Comparison of ENCODE assay signal across 19 mouse cellular contexts in the genomic region with DNA sequence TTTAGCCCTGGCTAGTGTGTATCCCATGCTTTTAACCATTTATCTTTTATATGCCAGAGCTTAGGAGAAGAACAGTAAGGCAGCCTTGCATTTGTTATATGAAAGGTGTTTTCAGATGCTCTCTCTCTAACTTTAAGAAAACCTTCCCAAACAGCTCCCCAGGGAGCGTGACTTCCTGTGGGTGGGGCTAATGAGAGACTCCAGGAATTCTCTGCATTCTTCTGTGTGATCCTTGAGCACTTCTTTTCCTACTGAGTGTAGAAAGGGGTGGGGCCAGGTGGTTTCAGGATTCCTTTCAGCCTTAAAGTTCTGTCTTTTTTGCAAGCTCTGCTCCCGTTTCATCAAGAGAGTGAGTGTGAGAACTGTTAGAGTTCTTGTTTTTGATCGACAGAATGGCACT. TPM values are rescaled to one million over a fixed set of nuclear protein-coding genes. Genes with fewer than 3 reads are reported as not detected.
DNase-seq lines count a peak whose midpoint lies in the region; ATAC-seq and TF ChIP-seq lines count a peak whose summit lies in the region.
"Had no signal": no experiment of that assay in that cellular context is flagged by ENCODE, and none has a peak within 500 bp of the region (broad histone marks: within the 10 kb centered on the region; RNA-seq: fewer than 3 reads in every experiment).

No protein-coding gene starts in this region.

- H3K9ac ChIP-seq in intestine, postnatal 0 days (ENCODE audit: low read depth, low read length), result no peak overlapping the region
- H3K9ac ChIP-seq in intestine, embryonic 15.5 days, result no peak overlapping the region
- no peak overlapping the region for H3K9ac ChIP-seq in lung, embryonic 15.5 days
- no peak overlapping the region for H3K9ac ChIP-seq in embryonic facial prominence, embryonic 14.5 days (ENCODE audit: low read depth, low read length)
- H3K9ac ChIP-seq: forebrain, embryonic 13.5 days; hindbrain, embryonic 12.5 days; midbrain, embryonic 15.5 days had no signal

- DNase-seq in lung, postnatal 36 days, result no peak
- peak; percentile 91 for DNase-seq in ES-CJ7 (ENCODE audit: low read depth, low spot score)
- peak; percentile 35 for DNase-seq in embryonic facial prominence, embryonic 14.5 days (ENCODE audit: low spot score)
- DNase-seq in midbrain, embryonic 10.5 days (ENCODE audit: low spot score), result no peak
- DNase-seq in urinary bladder, postnatal 10 days (ENCODE audit: low spot score), result no peak
- DNase-seq: cerebellum, adult 11-12 months; cerebellum, postnatal 36 days; heart, adult 11 months; right cerebral cortex, postnatal 25 days had no signal

- H3K4me3 ChIP-seq in intestine, postnatal 0 days (ENCODE audit: low read depth, low read length), result no peak overlapping the region
- no peak overlapping the region for H3K4me3 ChIP-seq in intestine, embryonic 15.5 days (replicated peaks)
- H3K4me3 ChIP-seq in lung, embryonic 15.5 days, result no peak overlapping the region
- no peak overlapping the region for H3K4me3 ChIP-seq in embryonic facial prominence, embryonic 14.5 days (ENCODE audit: low read depth, low read length)
- no peak overlapping the region for H3K4me3 ChIP-seq in midbrain, embryonic 10.5 days
- H3K4me3 ChIP-seq: forebrain, embryonic 13.5 days; hindbrain, embryonic 12.5 days; midbrain, embryonic 15.5 days had no signal

- H3K36me3 ChIP-seq in intestine, postnatal 0 days (ENCODE audit: control insufficient read depth, insufficient read depth), result no peaks in the 10 kb centered on the region
- H3K36me3 ChIP-seq in intestine, embryonic 15.5 days, result peaks cover 3% of the 10 kb centered on the region; the same call in 1 of the 2 replicates
- H3K36me3 ChIP-seq in lung, embryonic 15.5 days, result peaks cover 6% of the 10 kb centered on the region
- 0 out of 2 replicates have a peak, but pooled peaks cover 5% of the 10 kb centered on the region for H3K36me3 ChIP-seq in embryonic facial prominence, embryonic 14.5 days (ENCODE audit: control insufficient read depth, insufficient read depth, low read length)
- H3K36me3 ChIP-seq in midbrain, embryonic 10.5 days, result no peaks in the 10 kb centered on the region
- H3K36me3 ChIP-seq: hindbrain, embryonic 12.5 days; midbrain, embryonic 15.5 days had no signal

- ATAC-seq in intestine, postnatal 0 days, result no peak
- no peak for ATAC-seq in intestine, embryonic 15.5 days
- ATAC-seq in lung, embryonic 15.5 days (ENCODE audit: borderline replicate concordance, extremely low read depth, low FRiP score, low TSS enrichment), result peak; percentile 52; the same call in 1 of the 2 replicates
- no peak for ATAC-seq in embryonic facial prominence, embryonic 14.5 days (ENCODE audit: low read depth)
- ATAC-seq: forebrain, embryonic 13.5 days; midbrain, embryonic 15.5 days had no signal

- H3K27me3 ChIP-seq in intestine, postnatal 0 days (replicated peaks; ENCODE audit: control insufficient read depth, insufficient read depth, low read length), result no peaks in the 10 kb centered on the region
- no peaks in the 10 kb centered on the region for H3K27me3 ChIP-seq in intestine, embryonic 15.5 days (replicated peaks)
- H3K27me3 ChIP-seq in lung, embryonic 15.5 days, result no peaks in the 10 kb centered on the region
- no peaks in the 10 kb centered on the region for H3K27me3 ChIP-seq in embryonic facial prominence, embryonic 14.5 days (replicated peaks; ENCODE audit: control insufficient read depth, insufficient read depth, low read length)
- H3K27me3 ChIP-seq in midbrain, embryonic 10.5 days (ENCODE audit: low read depth, poor library complexity, severe bottlenecking), result no peaks in the 10 kb centered on the region
- H3K27me3 ChIP-seq: forebrain, embryonic 13.5 days; hindbrain, embryonic 12.5 days; midbrain, embryonic 15.5 days had no signal

- no peak for TF ChIP-seq CTCF in intestine, postnatal 0 days (IDR thresholded peaks at IDR 0.05; ENCODE audit: low read depth)

- H3K4me1 ChIP-seq in intestine, postnatal 0 days (replicated peaks; ENCODE audit: control insufficient read depth, insufficient read depth, low read length), result 0 out of 2 replicates have a peak, but pooled peaks cover 9% of the 10 kb centered on the region
- peaks cover 13% of the 10 kb centered on the region for H3K4me1 ChIP-seq in intestine, embryonic 15.5 days (replicated peaks)
- peaks cover 13% of the 10 kb centered on the region; the same call in 1 of the 2 replicates for H3K4me1 ChIP-seq in lung, embryonic 15.5 days
- 0 out of 2 replicates have a peak, but pooled peaks cover 5% of the 10 kb centered on the region for H3K4me1 ChIP-seq in embryonic facial prominence, embryonic 14.5 days (ENCODE audit: control insufficient read depth, insufficient read depth, low read length)
- H3K4me1 ChIP-seq in midbrain, embryonic 10.5 days, result no peaks in the 10 kb centered on the region
- H3K4me1 ChIP-seq: forebrain, embryonic 13.5 days; hindbrain, embryonic 12.5 days; midbrain, embryonic 15.5 days had no signal

- H3K9me3 ChIP-seq in intestine, postnatal 0 days (ENCODE audit: control insufficient read depth), result no peaks in the 10 kb centered on the region
- no peaks in the 10 kb centered on the region for H3K9me3 ChIP-seq in intestine, embryonic 15.5 days
- H3K9me3 ChIP-seq in lung, embryonic 15.5 days, result no peaks in the 10 kb centered on the region
- H3K9me3 ChIP-seq in embryonic facial prominence, embryonic 14.5 days (ENCODE audit: control insufficient read depth, low read length), result no peaks in the 10 kb centered on the region
- no peaks in the 10 kb centered on the region; the same call in 1 of the 2 replicates for H3K9me3 ChIP-seq in midbrain, embryonic 10.5 days (replicated peaks)
- H3K9me3 ChIP-seq: forebrain, embryonic 13.5 days; hindbrain, embryonic 12.5 days; midbrain, embryonic 15.5 days had no signal

- H3K4me2 ChIP-seq in intestine, postnatal 0 days (replicated peaks; ENCODE audit: low read depth), result no peak overlapping the region
- H3K4me2 ChIP-seq in intestine, embryonic 15.5 days (replicated peaks), result no peak overlapping the region
- H3K4me2 ChIP-seq in lung, embryonic 15.5 days, result no peak overlapping the region
- no peak overlapping the region for H3K4me2 ChIP-seq in embryonic facial prominence, embryonic 14.5 days (ENCODE audit: low read depth, low read length)
- H3K4me2 ChIP-seq: forebrain, embryonic 13.5 days; hindbrain, embryonic 12.5 days; midbrain, embryonic 15.5 days had no signal

- WGBS in intestine, postnatal 0 days, result 48% methylated on average over 3 of the region's 3 CpGs
- WGBS in intestine, embryonic 15.5 days, result 59% methylated on average over 3 of the region's 3 CpGs
- WGBS in lung, embryonic 15.5 days, result 38% methylated on average over 3 of the region's 3 CpGs
- WGBS in embryonic facial prominence, embryonic 14.5 days, result 41% methylated on average over 3 of the region's 3 CpGs
- WGBS in midbrain, embryonic 10.5 days, result 63% methylated on average over 3 of the region's 3 CpGs

- H3K27ac ChIP-seq in intestine, postnatal 0 days (ENCODE audit: low read depth, low read length), result peak overlapping the region; percentile 63
- H3K27ac ChIP-seq in intestine, embryonic 15.5 days, result no peak overlapping the region
- H3K27ac ChIP-seq in lung, embryonic 15.5 days, result peak overlapping the region; percentile 6; the same call in 1 of the 2 replicates
- no peak overlapping the region for H3K27ac ChIP-seq in embryonic facial prominence, embryonic 14.5 days (replicated peaks; ENCODE audit: low read depth, low read length)
- no peak overlapping the region for H3K27ac ChIP-seq in midbrain, embryonic 10.5 days (replicated peaks)
- H3K27ac ChIP-seq: forebrain, embryonic 13.5 days; hindbrain, embryonic 12.5 days; macrophage; midbrain, embryonic 15.5 days had no signal

RNA-seq across cellular contexts. Expression of a gene that starts 8.3 kb away (rescaled TPM):
- polyA plus RNA-seq in intestine, postnatal 0 days (2015; fragmentation: Nextera tagmentation; extraction: Ambion mirVana), result 0.12 TPM in 1 of 2 replicates, not detected in the other
- 0.15 and 0.47 TPM in 2 replicates for polyA plus RNA-seq in intestine, embryonic 15.5 days (2015; fragmentation: Nextera tagmentation; extraction: Ambion mirVana)
- polyA plus RNA-seq in lung, embryonic 15.5 days (2015; fragmentation: Nextera tagmentation; extraction: Ambion mirVana), result not detected in 2 replicates
- not detected in 2 replicates for polyA plus RNA-seq in embryonic facial prominence, embryonic 14.5 days (2014; fragmentation: Nextera tagmentation; extraction: Ambion mirVana)
- 0.14 TPM in 1 of 2 replicates, not detected in the other for polyA plus RNA-seq in midbrain, embryonic 10.5 days (2016; fragmentation: Nextera tagmentation; extraction: Ambion mirVana)
- polyA plus RNA-seq: forebrain, embryonic 13.5 days; heart, embryonic 14.5 days; hindbrain, embryonic 12.5 days; liver, adult 2 months; macrophage; midbrain, embryonic 15.5 days; urinary bladder, adult 2 months had no signal

RNA-seq across cellular contexts. Expression of a gene that starts 39.7 kb away (rescaled TPM):
- 37.4 and 37.7 TPM in 2 replicates for polyA plus RNA-seq in intestine, postnatal 0 days (2015; fragmentation: Nextera tagmentation; extraction: Ambion mirVana)
- polyA plus RNA-seq in intestine, embryonic 15.5 days (2015; fragmentation: Nextera tagmentation; extraction: Ambion mirVana), result 41.6 and 43.6 TPM in 2 replicates
- polyA plus RNA-seq in lung, embryonic 15.5 days (2015; fragmentation: Nextera tagmentation; extraction: Ambion mirVana), result 31.8 and 33.0 TPM in 2 replicates
- 29.8 and 30.9 TPM in 2 replicates for polyA plus RNA-seq in embryonic facial prominence, embryonic 14.5 days (2014; fragmentation: Nextera tagmentation; extraction: Ambion mirVana)
- 6.8 and 6.9 TPM in 2 replicates for polyA plus RNA-seq in midbrain, embryonic 10.5 days (2016; fragmentation: Nextera tagmentation; extraction: Ambion mirVana)

Comparison
In these comparisons a context has a peak if more than half of its experiments do, and no peak if none do; other contexts are left out.
1. H3K27ac ChIP-seq: peak in intestine, postnatal 0 days (single experiment) and lung, embryonic 15.5 days (single experiment); none in intestine, embryonic 15.5 days (single experiment), embryonic facial prominence, embryonic 14.5 days (single experiment) and midbrain, embryonic 10.5 days (single experiment).
2. DNase-seq: peak in ES-CJ7 (single experiment) and embryonic facial prominence, embryonic 14.5 days (single experiment); none in lung, postnatal 36 days (single experiment), midbrain, embryonic 10.5 days (single experiment) and urinary bladder, postnatal 10 days (single experiment).